Mouse (Mus musculus): Measurements from ENCODE around the gene Plekhm2.
A peak's percentile ranks its signal among the peaks of the same experiment; 100 is the strongest.

The Plekhm2 gene

GRCm38 (mm10) chr4:141632111-141632873, 32.4 kb downstream of the Plekhm2 start:
- no peak for DNase-seq (ENCODE audit: low read depth, low spot score)

- DNase-seq (ENCODE audit: low read depth, low spot score): no peak
Measured at GRCm38 (mm10) chr4:141631250-141631649, 33.4 kb downstream of the Plekhm2 start.

GRCm38 (mm10) chr4:141630021-141630420, 34.7 kb downstream of the Plekhm2 start:
- no peak for DNase-seq (ENCODE audit: low read depth, low spot score)

GRCm38 (mm10) chr4:141628661-141629060, 36.0 kb downstream of the Plekhm2 start:
- no peak for DNase-seq (ENCODE audit: low read depth, low spot score)

- DNase-seq (ENCODE audit: low read depth, low spot score): no peak
Measured at GRCm38 (mm10) chr4:141627502-141627901, 37.2 kb downstream of the Plekhm2 start.

GRCm38 (mm10) chr4:141625774-141626550, 38.7 kb downstream of the Plekhm2 start:
- no peak for DNase-seq (ENCODE audit: low read depth, low spot score)

GRCm38 (mm10) chr4:141624983-141625773, 39.5 kb downstream of the Plekhm2 start:
- peak; percentile 32 for DNase-seq (ENCODE audit: low read depth, low spot score)

- no peak for DNase-seq (ENCODE audit: low read depth, low spot score)
Measured at GRCm38 (mm10) chr4:141624134-141624533, 40.6 kb downstream of the Plekhm2 start.

GRCm38 (mm10) chr4:141623666-141624065, 41.0 kb downstream of the Plekhm2 start, which contains the start of gene Slc25a34:
Gene Slc25a34 (minus strand): TSS chr4:141623821.
- no peak for DNase-seq (ENCODE audit: low read depth, low spot score)

GRCm38 (mm10) chr4:141623037-141623436, 41.7 kb downstream of the Plekhm2 start:
- no peak for DNase-seq (ENCODE audit: low read depth, low spot score)

- no peak for DNase-seq (ENCODE audit: low read depth, low spot score)
Measured at GRCm38 (mm10) chr4:141622580-141622979, 42.1 kb downstream of the Plekhm2 start.

- no peak for DNase-seq (ENCODE audit: low read depth, low spot score)
Measured at GRCm38 (mm10) chr4:141622091-141622490, 42.6 kb downstream of the Plekhm2 start.

- DNase-seq (ENCODE audit: low read depth, low spot score): no peak
Measured at GRCm38 (mm10) chr4:141621297-141621696, 43.4 kb downstream of the Plekhm2 start.

GRCm38 (mm10) chr4:141619299-141619883, 45.3 kb downstream of the Plekhm2 start:
- DNase-seq (ENCODE audit: low read depth, low spot score): no peak

- DNase-seq (ENCODE audit: low read depth, low spot score): peak; percentile 62
Measured at GRCm38 (mm10) chr4:141618565-141619243, 46.0 kb downstream of the Plekhm2 start, which contains the start of gene Tmem82. Gene Tmem82 (minus strand): TSS chr4:141618633.

- no peak for DNase-seq (ENCODE audit: low read depth, low spot score)
Measured at GRCm38 (mm10) chr4:141617863-141618564, 46.7 kb downstream of the Plekhm2 start.

- DNase-seq (ENCODE audit: low read depth, low spot score): peak; percentile 57
Measured at GRCm38 (mm10) chr4:141617299-141617698, 47.4 kb downstream of the Plekhm2 start.

GRCm38 (mm10) chr4:141616811-141617210, 47.9 kb downstream of the Plekhm2 start:
- DNase-seq (ENCODE audit: low read depth, low spot score): no peak

- no peak for DNase-seq (ENCODE audit: low read depth, low spot score)
Measured at GRCm38 (mm10) chr4:141614946-141615345, 49.8 kb downstream of the Plekhm2 start.

GRCm38 (mm10) chr4:141609538-141609937, 55.2 kb downstream of the Plekhm2 start:
- no peak for DNase-seq (ENCODE audit: low read depth, low spot score)

All from forelimb bud, embryonic 11.5 days (tissue).